Mouse (Mus musculus): ENCODE measurements at regions not wholly inside any gene's neighbourhood (a gene's known extent, or its start where the extent isn't known, plus 50 kb on each side); places are given as distances from the start of the nearest gene placed in this dataset.
A peak's percentile ranks its signal among the peaks of the same experiment; 100 is the strongest.

DNA sequence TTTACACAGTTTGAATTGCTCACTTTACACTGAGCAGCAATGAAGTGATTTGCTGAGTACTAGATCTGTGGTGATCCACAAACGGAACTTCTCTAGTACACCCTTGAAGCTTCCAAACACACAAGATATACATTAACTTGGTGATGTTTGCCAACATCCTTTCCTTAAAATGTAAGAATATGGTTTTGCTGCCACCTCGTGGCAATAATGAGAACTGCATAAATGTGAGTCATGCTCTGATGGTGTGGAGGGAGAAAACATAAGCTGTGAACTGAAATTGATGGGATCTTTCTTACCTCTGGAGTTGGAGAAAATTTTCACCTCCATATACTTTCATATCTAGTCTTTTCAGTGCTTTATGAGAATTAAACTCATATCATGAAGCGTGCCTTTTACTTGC, 51.6 kb downstream of the Bex3 start:
- peak; percentile 62; the same call in 1 of the 2 replicates for ATAC-seq (replicated peaks; ENCODE audit: low FRiP score, poor library complexity, severe bottlenecking)

DNA sequence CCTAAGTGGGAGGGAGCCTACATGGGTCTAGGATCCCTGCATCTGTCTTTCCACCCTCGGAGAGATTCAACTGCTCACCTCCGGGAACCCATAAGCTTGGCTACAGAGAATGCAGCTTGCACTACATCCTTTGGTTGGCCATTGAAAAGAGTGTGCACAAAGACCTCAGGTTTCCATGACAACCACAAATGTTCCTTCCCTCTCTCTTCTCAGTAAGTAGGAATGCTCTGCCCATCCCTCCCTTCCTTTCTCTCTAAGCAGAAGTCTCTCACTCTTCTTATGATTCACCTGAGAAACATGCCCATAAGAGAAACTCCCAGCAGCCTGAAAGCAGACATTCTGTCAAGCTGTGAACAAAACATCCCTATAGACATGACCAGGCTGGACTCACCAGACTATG, 95.8 kb downstream of the Bex3 start:
- no peak for ATAC-seq (replicated peaks; ENCODE audit: low FRiP score, poor library complexity, severe bottlenecking)

Measured in erythroblast, adult 5-6 weeks (primary cell).